Mouse (Mus musculus): Measurements from ENCODE around the gene Cyp2b23. TPM values are rescaled to one million over a fixed set of nuclear protein-coding genes. Genes with fewer than 3 reads are reported as not detected.
"Not testable (repeated sequence)": the region's sequence is repeated elsewhere in the genome, so short reads cannot be mapped to it uniquely, and the experiment has no call there.

The Cyp2b23 gene
- total and polyA plus RNA-seq, 2 experiments = not detected

GRCm38 (mm10) chr7:26666011-26666410 is 20.2 kb downstream of the Cyp2b23 start:
- no peaks in the 10 kb centered on the region for H3K27me3 ChIP-seq (ENCODE audit: control insufficient read depth, insufficient read depth, low read length)
- 85% methylated on average over 5 of the region's 5 CpGs for WGBS

GRCm38 (mm10) chr7:26618364-26618763 is 67.9 kb downstream of the Cyp2b23 start, which contains the start of gene Vmn1r185:
Gene Vmn1r185 (minus strand): TSS chr7:26618464.
- 76% methylated on average over 1 of the region's 1 CpGs for WGBS
- not testable (repeated sequence) for DNase-seq (ENCODE audit: extremely low read depth, low read depth, low spot score); H3K27me3 ChIP-seq (ENCODE audit: control insufficient read depth, insufficient read depth, low read length)

More at GRCm38 (mm10) chr7:26666011-26666410, 20.2 kb downstream of the Cyp2b23 start:
- Histone ChIP-seq H3K79me2 (ENCODE audit: control insufficient read depth, insufficient read depth, low read length) (no peaks in the 10 kb centered on the region), H3K36me3 (ENCODE audit: control insufficient read depth, insufficient read depth, low read length) (no peaks in the 10 kb centered on the region), H3K9ac (ENCODE audit: low read depth, low read length) (no peak overlapping the region), H3K4me3 (ENCODE audit: insufficient read depth, low read depth, low read length) (no peak overlapping the region), H3K4me1 (ENCODE audit: control insufficient read depth, insufficient read depth, low read length) (no peaks in the 10 kb centered on the region), H3K27ac (replicated peaks; ENCODE audit: insufficient read depth, low read depth, low read length) (no peak overlapping the region)
- DNase-seq (ENCODE audit: extremely low read depth, low read depth, low spot score) = no peak
- no peak for TF ChIP-seq CTCF (IDR thresholded peaks at IDR 0.05; ENCODE audit: low read depth, low read length)
- TF ChIP-seq POLR2A (IDR thresholded peaks at IDR 0.05; ENCODE audit: extremely low read depth, insufficient read depth, low read length) = no peak

More at GRCm38 (mm10) chr7:26618364-26618763, 67.9 kb downstream of the Cyp2b23 start, which contains the start of gene Vmn1r185:
- H3K4me3 ChIP-seq (ENCODE audit: insufficient read depth, low read depth, low read length); H3K27ac ChIP-seq (replicated peaks; ENCODE audit: insufficient read depth, low read depth, low read length); H3K36me3 ChIP-seq (ENCODE audit: control insufficient read depth, insufficient read depth, low read length); H3K4me1 ChIP-seq (ENCODE audit: control insufficient read depth, insufficient read depth, low read length); H3K9ac ChIP-seq (ENCODE audit: low read depth, low read length); H3K79me2 ChIP-seq (ENCODE audit: control insufficient read depth, insufficient read depth, low read length): not testable (repeated sequence)

Other genes starting within 250 kb of the Cyp2b23 start
- gene Nlrp9a, start 151.4 kb downstream of the Cyp2b23 start, total RNA-seq (2014; rRNA removed) = not detected in 2 replicates
- gene Nlrp9a, start 151.4 kb downstream of the Cyp2b23 start, polyA plus RNA-seq (2012; rRNA removed) = not detected in 2 replicates
- gene Vmn1r185, start 68.0 kb downstream of the Cyp2b23 start, total RNA-seq (2014; rRNA removed) = not detected in 2 replicates
- gene Vmn1r185, start 68.0 kb downstream of the Cyp2b23 start, polyA plus RNA-seq (2012; rRNA removed) = not detected in 2 replicates
- not detected in 2 replicates for gene Cyp2b19, start 70.7 kb upstream of the Cyp2b23 start, total RNA-seq (2014; rRNA removed)
- not detected in 2 replicates for gene Cyp2b19, start 70.7 kb upstream of the Cyp2b23 start, polyA plus RNA-seq (2012; rRNA removed)
- gene Cyp2g1, start 122.5 kb upstream of the Cyp2b23 start, total RNA-seq (2014; rRNA removed) = 10.7 and 14.6 TPM in 2 replicates
- gene Cyp2g1, start 122.5 kb upstream of the Cyp2b23 start, polyA plus RNA-seq (2012; rRNA removed) = 7.6 and 8.5 TPM in 2 replicates
- gene Cyp2a5, start 148.9 kb upstream of the Cyp2b23 start, total RNA-seq (2014; rRNA removed) = 1,078 and 1,690 TPM in 2 replicates
- 424 and 429 TPM in 2 replicates for gene Cyp2a5, start 148.9 kb upstream of the Cyp2b23 start, polyA plus RNA-seq (2012; rRNA removed)

Measured in liver, adult 2 months (tissue).